Mouse (Mus musculus): ENCODE results near the gene Lrrc29.

Gene Lrrc29

GRCm38 (mm10) chr8:105315073-105315769 lies 10.9 kb downstream of the Lrrc29 start:
- in situ Hi-C loops (cut with MboI; ENCODE audit: low pct_unique_long_range_greater_than_20kb in 1 of 2, low sequenced_read_pairs in 2 of 2, unreplicated experiment in 1 of 2): no loop called here

DNA sequence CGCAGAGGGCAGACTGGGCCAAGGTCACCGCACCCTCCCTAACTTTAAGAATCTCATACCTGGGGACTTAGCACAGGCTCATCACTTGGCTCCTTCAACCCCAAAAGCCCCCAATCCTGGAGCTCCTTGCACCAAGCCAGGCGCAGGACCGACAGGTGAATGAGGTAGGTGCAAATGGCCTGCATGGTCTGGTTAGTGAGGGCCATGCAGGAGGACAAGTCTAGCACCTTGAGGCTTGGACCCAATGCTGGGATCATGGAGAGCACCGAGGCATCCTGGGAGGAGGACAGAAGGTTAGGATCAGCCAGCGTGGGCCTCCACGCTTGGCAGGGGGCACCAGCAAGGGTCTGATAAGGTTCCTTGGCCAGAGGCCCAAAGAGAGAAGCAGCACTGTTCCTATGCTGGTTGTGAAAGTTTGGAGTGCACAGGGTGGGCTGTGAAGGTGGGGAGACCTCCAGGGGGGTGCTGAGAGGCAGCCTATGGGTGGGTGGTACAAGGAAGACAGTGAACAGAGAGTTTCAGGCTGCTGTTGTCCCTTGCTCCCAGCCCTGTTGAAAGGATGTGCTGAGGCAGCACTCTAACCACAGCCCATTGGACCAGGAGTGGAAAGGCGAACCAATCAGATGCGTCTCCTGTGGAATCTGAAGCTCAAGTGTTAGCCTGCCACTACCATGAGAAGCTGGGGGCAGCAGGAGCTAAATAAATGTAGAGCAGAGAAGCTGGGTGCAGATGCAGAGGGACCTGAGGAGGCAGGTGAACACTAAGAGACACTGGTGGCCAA lies 12.3 kb downstream of the Lrrc29 start:
- in situ Hi-C loops (cut with MboI; ENCODE audit: low pct_unique_long_range_greater_than_20kb in 1 of 2, low sequenced_read_pairs in 2 of 2, unreplicated experiment in 1 of 2): no loop called here

DNA sequence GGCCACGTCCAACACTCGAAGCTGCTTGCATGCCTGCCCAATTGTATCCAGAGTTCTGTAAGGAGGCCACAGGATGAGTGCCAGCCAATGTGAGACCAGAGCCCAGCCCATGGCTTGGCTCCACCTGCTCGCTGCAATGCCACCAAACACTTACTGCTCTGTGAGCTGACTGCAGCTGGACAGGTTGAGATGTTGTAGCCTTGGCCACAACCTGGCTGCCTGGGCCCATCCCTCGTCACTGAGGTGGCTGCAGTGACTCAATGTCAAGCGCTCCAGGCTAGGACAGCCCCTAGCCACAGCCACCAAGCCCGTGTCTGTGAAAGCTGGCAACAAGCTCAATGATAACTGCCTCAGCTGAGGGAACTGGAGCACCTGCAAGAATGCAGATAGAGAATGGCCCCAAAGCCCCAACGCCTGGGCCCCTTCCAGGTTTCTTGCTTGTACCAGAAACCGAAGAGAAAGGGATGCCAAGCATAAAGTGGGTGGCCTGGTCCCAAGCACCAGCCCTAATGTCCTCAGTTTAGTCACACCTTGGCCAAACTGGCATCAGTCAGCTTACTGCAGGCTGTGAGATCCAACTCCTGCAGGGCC lies 13.1 kb downstream of the Lrrc29 start:
- in situ Hi-C loops (cut with MboI; ENCODE audit: low pct_unique_long_range_greater_than_20kb in 1 of 2, low sequenced_read_pairs in 2 of 2, unreplicated experiment in 1 of 2): no loop called here

GRCm38 (mm10) chr8:105311718-105312117 lies 14.4 kb downstream of the Lrrc29 start:
- in situ Hi-C loops (cut with MboI; ENCODE audit: low pct_unique_long_range_greater_than_20kb in 1 of 2, low sequenced_read_pairs in 2 of 2, unreplicated experiment in 1 of 2): no loop called here

DNA sequence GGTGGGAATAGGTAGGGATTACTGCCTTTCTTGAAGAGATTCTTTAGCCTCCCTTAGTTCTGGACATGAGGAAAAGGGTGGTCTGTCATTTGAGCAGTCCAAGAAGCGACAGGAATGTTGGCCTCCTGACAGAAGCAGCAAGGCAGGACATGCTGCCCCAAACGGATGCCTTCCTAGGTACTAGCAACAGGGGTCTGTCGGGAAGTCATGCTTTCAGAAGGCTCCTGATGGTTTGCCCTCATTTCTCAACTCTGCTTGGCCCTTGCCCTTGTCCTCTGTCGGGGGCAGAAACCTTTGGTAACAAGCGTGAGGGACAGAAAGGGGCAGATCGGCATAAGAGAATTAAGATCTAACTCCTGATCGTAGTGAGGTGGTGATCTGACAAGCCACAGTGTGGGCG lies 16.0 kb downstream of the Lrrc29 start:
- in situ Hi-C loops (cut with MboI; ENCODE audit: low pct_unique_long_range_greater_than_20kb in 1 of 2, low sequenced_read_pairs in 2 of 2, unreplicated experiment in 1 of 2): no loop called here

DNA sequence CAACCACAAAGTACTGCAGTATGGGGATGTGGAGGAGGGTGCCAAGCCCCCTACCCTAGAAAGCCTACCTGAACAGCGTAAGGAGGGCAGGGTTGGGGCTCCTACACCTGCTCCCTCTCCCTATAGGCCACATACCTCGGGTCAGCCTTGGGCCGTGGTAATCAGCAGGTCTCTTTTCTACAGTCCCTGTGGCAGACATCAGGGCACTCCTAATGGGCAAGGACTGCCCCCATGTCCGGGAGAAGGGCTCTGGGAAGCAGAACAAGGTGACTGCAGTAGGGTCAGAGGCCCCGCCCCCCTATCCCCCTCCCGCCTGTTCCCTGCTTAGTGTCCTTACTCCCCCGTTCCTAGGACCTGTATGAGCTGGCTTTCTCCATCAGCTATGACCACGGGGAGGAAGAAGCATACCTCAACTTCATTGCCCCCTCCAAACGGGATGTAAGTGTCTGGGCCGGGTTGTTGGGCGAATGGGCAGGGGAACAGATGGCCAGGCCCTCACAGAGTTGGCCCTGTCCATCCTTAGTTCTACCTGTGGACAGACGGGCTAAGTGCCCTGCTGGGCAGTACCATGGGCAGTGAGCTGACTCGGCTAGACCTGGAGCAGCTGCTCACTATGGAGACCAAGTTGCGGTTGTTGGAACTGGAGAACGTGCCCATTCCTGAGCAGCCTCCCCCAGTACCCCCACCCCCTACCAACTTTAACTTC lies 16.8 kb downstream of the Lrrc29 start:
- in situ Hi-C loops (cut with MboI; ENCODE audit: low pct_unique_long_range_greater_than_20kb in 1 of 2, low sequenced_read_pairs in 2 of 2, unreplicated experiment in 1 of 2): no loop called here

GRCm38 (mm10) chr8:105308428-105308827 lies 17.6 kb downstream of the Lrrc29 start:
- in situ Hi-C loops (cut with MboI; ENCODE audit: low pct_unique_long_range_greater_than_20kb in 1 of 2, low sequenced_read_pairs in 2 of 2, unreplicated experiment in 1 of 2): no loop called here

- in situ Hi-C loops (cut with MboI; ENCODE audit: low pct_unique_long_range_greater_than_20kb in 1 of 2, low sequenced_read_pairs in 2 of 2, unreplicated experiment in 1 of 2): no loop called here
Observed at GRCm38 (mm10) chr8:105307670-105308069, 18.4 kb downstream of the Lrrc29 start.

- in situ Hi-C loops (cut with MboI; ENCODE audit: low pct_unique_long_range_greater_than_20kb in 1 of 2, low sequenced_read_pairs in 2 of 2, unreplicated experiment in 1 of 2): no loop called here
Observed at GRCm38 (mm10) chr8:105306146-105306691, 19.9 kb downstream of the Lrrc29 start.

- in situ Hi-C loops (cut with MboI; ENCODE audit: low pct_unique_long_range_greater_than_20kb in 1 of 2, low sequenced_read_pairs in 2 of 2, unreplicated experiment in 1 of 2): no loop called here
Observed at GRCm38 (mm10) chr8:105305211-105306145, 20.6 kb downstream of the Lrrc29 start, which contains the start of gene Elmo3. Elmo3 (plus strand) TSS chr8:105305601.

- in situ Hi-C loops (cut with MboI; ENCODE audit: low pct_unique_long_range_greater_than_20kb in 1 of 2, low sequenced_read_pairs in 2 of 2, unreplicated experiment in 1 of 2): no loop called here
Observed at GRCm38 (mm10) chr8:105304325-105305210, 21.5 kb downstream of the Lrrc29 start.

- in situ Hi-C loops (cut with MboI; ENCODE audit: low pct_unique_long_range_greater_than_20kb in 1 of 2, low sequenced_read_pairs in 2 of 2, unreplicated experiment in 1 of 2): no loop called here
Observed at GRCm38 (mm10) chr8:105303874-105304273, 22.2 kb downstream of the Lrrc29 start.

DNA sequence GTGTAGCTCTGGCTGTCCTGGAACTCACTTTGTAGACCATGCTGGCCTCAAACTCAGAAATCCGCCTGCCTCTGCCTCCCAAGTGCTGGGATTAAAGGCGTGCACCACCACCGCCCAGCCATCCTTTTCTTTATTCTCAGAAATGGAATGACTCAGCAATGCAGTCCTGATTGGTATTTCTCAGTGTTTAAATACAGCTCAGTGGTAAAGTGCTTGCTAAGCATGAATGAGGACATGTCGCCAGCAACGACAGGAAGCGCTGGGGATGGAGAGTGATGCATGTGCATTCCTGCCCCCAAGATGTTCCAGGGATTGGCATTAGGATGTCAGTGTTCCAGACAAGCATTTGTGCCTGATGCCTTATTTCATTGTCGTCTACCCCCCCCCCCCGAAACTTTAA lies 22.7 kb downstream of the Lrrc29 start:
- in situ Hi-C loops (cut with MboI; ENCODE audit: low pct_unique_long_range_greater_than_20kb in 1 of 2, low sequenced_read_pairs in 2 of 2, unreplicated experiment in 1 of 2): no loop called here

DNA sequence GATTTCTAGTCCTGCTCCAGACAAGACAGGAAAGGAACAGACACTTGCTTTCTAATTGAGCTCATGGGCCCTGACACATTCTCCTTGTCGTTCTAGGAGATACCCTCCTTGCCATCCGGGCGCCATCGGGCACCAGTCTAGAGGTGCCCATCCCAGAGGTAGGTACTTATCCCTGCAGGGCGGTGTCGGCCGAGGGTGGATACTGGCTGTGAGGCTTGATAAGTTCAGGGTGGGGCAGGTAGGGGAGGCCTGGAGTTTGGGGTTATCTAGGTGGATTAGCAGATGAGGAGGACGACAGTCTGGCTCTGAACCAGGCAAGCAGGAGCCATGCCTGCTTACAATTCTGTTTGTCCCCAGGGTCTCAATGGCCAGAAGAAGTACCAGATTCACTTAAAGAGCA lies 26.1 kb downstream of the Lrrc29 start:
- in situ Hi-C loops (cut with MboI; ENCODE audit: low pct_unique_long_range_greater_than_20kb in 1 of 2, low sequenced_read_pairs in 2 of 2, unreplicated experiment in 1 of 2): no loop called here

DNA sequence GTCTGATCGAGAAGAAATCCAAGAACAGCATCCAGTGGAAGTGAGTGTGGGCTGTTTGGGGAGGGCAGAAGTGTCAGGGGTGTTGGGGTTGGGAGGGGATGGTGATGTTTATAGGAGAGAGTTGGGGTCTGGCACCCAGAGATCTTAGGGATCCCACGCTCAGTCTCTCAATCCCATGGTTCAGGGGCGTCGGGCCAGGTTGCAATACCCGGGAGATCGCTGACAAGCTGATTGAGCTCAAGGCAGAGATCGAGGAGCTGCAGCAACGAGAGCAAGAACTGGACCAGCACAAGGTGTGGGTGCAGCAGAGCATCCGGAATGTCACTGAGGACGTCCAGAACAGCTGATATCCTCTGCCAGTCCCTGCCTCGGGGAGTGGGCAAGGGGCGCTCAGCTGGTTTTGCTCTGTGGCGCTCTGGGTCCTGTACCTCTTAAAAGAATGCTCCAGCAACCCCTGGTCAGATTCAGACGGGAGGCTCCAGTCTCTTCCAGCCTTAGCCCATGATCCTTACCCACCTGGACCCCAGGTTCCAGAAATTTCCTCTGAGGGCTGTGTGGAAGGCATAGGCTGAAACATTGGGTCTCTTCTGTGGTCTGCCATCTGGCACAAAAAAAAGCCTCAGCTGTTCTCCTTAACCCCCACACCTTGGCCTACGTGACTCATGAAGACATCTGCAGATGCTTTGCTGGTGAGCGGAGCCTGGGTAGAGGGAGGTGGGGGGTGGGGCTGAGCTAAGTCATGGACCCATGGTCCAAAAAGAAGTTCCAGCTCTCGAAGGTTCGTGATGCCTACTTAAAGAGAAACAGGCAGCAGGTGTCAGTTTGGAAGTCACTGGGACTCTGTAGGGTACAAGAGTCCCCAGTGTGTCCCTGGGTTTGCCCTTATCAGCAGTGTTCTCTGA lies 27.5 kb downstream of the Lrrc29 start:
- in situ Hi-C loops (cut with MboI; ENCODE audit: low pct_unique_long_range_greater_than_20kb in 1 of 2, low sequenced_read_pairs in 2 of 2, unreplicated experiment in 1 of 2): no loop called here
